Mouse (Mus musculus) thymus, adult 2 months (tissue): Measurements from ENCODE around the gene Arhgef39. TPM values are rescaled to one million over a fixed set of nuclear protein-coding genes. Genes with fewer than 3 reads are reported as not detected.

ENCODE experiments used
- DNase-seq: peaks from one replicate; pipeline ENCODE4 v3.0.0; 2021
- H3K27ac ChIP-seq: fragments of 200-500 bp; 2 replicates; pipeline ENCODE4 v1.5.1; 2012; ENCODE audit warnings: low read length, control low read depth; ENCODE audit not compliant: control insufficient read depth, insufficient read depth
- H3K27me3 ChIP-seq: fragments of 200-500 bp; 2 replicates; pipeline ENCODE4 v1.6.1; 2012; ENCODE audit warnings: mild to moderate bottlenecking, low read length, moderate library complexity, mixed read lengths; ENCODE audit not compliant: control insufficient read depth, insufficient read depth
- H3K36me3 ChIP-seq: fragments of 200-500 bp; 2 replicates; pipeline ENCODE4 v1.6.1; 2012; ENCODE audit warnings: mild to moderate bottlenecking, low read length, moderate library complexity; ENCODE audit not compliant: control insufficient read depth, insufficient read depth
- H3K4me1 ChIP-seq: fragments of 200-500 bp; replicated peaks from 2 replicates; pipeline ENCODE4 v1.6.1; 2012; ENCODE audit warnings: low read length; ENCODE audit not compliant: control insufficient read depth, insufficient read depth
- H3K4me3 ChIP-seq: fragments of 200-500 bp; 2 replicates; pipeline ENCODE4 v1.5.1; 2012; ENCODE audit warnings: mild to moderate bottlenecking, low read length, control low read depth, moderate library complexity; ENCODE audit not compliant: control insufficient read depth, insufficient read depth
- CTCF ChIP-seq: fragments of 200-500 bp; IDR thresholded peaks from 2 replicates; pipeline ENCODE4 v1.5.1; 2012; ENCODE audit warnings: mild to moderate bottlenecking, control low read depth, low read length, moderate library complexity, borderline replicate concordance; ENCODE audit not compliant: control insufficient read depth, poor library complexity, insufficient read depth; ENCODE audit errors: extremely low read depth
- POLR2A ChIP-seq: fragments of 200-500 bp; IDR thresholded peaks from 2 replicates; pipeline ENCODE4 v1.6.1; 2012; ENCODE audit warnings: mild to moderate bottlenecking, low read length, control low read depth, moderate library complexity; ENCODE audit not compliant: control insufficient read depth, poor library complexity, insufficient read depth; ENCODE audit errors: extremely low read depth
- WGBS: fragments of 180-500 bp; shearing (Covaris S2); methylation state at CpG from one replicate; pipeline ENCODE4 v1.1.7; 2018; 5-methylcytosine and 5-hydroxymethylcytosine counted together
- polyA plus RNA-seq: library from polyadenylated mRNA; depleted of rRNA; stranded (reverse); fragments of >200 nt; gene quantifications from 2 replicates; pipeline ENCODE4 v1.2.3, GENCODE M21; 2012; rRNA removed

Gene Arhgef39
- polyA plus RNA-seq, 1 experiment = 108 TPM

DNA sequence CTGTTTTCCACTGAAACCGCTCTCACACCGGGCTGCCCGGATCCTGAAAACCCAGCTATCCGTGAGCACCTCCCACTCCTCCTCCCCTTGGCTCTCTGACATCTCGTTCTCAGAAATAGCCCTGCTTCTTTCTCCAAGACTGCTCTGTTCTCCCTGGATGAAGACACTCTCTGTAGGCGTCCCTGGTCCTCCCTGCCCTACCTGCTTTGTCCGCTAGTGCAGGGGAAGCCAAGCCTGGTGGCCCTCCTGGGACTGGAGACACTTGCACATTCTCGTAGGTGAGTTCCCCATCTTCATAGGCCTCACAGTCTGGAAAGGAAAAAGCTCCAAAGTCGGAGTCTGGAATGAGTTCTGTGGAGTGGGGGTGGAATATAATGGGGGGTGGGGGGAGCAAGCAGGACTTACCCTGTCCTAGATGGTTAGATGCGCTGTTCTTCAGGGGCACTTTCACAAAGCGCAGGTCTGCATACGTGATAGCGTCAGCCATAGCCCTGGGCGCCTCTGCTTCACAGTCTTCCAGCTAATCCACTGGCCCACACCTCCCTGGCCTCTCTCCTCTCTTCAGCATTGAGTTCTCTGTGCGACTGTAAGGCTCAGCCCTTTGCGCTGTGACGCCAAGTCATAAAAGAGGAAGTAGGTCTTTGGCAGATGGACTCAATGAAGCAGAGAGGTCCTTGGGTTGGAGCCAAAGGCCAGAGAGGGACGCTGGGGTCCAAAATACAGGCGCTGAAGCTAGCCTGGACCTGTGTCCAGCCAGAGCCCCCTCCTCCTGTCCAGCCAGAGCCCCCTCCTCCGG is 45.3 kb downstream of the Arhgef39 start, which contains the start of gene Cd72:
Gene Cd72 (minus strand): TSS at position 588 of the 796 bp plus-strand sequence.
- Histone ChIP-seq H3K4me1 (peaks cover 50% of the 10 kb centered on the region), H3K36me3 (no peaks in the 10 kb centered on the region), H3K27ac (no peak within 1 kb of the TSS), H3K4me3 (peak within 1 kb of the TSS; percentile 38), H3K27me3 (no peaks in the 10 kb centered on the region)
- WGBS = 16% methylated on average over 20 of the region's 20 CpGs
- TF ChIP-seq CTCF = peak; percentile 11; the same call in 1 of the 2 replicates
- no peak for TF ChIP-seq POLR2A
- no peak for DNase-seq

DNA sequence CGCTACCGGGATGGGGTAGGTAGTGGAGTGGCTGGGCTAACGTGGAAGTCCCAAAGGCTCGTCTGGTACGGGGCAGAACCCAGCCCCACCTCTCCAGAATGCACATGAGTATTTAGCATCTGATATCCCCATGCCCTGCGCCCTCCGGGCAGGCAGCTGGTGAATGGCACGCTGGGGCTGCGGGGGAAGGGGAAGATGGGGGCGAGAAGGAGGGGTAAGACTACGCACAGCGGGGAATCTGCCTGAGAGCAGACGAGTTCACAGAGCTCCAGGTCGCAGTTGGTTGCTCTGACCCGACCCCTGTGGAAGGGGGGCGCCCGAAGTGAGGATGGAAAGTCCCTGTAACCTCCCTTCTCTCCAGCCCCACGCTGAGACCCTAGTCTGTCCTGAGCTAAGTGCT is 46.1 kb downstream of the Arhgef39 start:
- no peak overlapping the region for H3K27ac ChIP-seq
- H3K4me1 ChIP-seq = peaks cover 50% of the 10 kb centered on the region
- peak overlapping the region; percentile 38 for H3K4me3 ChIP-seq
- peak; percentile 40 for DNase-seq
- no peak for TF ChIP-seq CTCF
- no peak for TF ChIP-seq POLR2A
- no peaks in the 10 kb centered on the region for H3K36me3 ChIP-seq
- no peaks in the 10 kb centered on the region for H3K27me3 ChIP-seq
- WGBS = 1% methylated on average over 17 of the region's 18 CpGs

DNA sequence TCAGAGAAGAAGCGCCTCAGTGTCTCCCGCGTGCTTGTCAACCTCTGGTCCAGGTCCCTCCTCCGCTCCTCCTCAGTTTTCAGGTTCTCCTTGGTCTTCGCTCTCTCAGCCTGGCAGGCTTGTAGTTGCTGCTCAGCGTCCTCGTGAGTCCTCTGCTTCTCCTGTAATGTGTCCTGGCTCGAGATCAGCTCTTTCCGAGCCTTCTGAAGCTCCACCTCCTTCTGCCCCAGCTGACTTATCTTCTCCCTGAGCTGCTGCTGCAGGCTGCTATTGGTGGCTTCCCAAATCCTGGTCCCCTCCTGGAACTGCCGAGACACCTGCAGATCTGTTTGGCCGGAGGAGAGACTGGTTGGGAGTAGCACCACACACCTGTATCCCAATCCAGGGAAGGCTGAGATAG is 47.2 kb downstream of the Arhgef39 start:
- DNase-seq = no peak
- H3K4me3 ChIP-seq = no peak overlapping the region
- WGBS = 87% methylated on average over 11 of the region's 11 CpGs
- no peaks in the 10 kb centered on the region for H3K27me3 ChIP-seq
- H3K4me1 ChIP-seq = peaks cover 48% of the 10 kb centered on the region
- H3K36me3 ChIP-seq = no peaks in the 10 kb centered on the region
- H3K27ac ChIP-seq = no peak overlapping the region
- TF ChIP-seq POLR2A (no peak), CTCF (no peak)

DNA sequence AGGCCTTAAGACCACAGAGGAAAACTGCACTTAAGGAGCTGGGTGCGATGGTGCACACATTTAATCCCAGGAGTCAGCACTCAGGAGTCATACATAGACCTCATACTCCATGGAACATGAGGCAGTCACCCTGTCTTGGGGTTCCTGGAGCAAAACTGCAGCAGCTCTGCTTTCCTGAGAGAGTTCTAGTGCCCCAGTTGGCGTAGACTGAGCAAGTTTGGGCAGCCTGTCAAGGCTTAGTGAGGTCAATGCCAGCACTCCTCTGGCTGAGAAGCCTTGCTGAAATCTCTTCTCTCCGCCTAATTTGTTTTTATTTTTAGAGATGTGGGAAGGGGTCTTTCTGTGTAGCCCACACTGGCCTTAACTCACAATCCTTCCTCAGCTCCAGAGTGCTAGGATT is 50.9 kb downstream of the Arhgef39 start:
- WGBS = 95% methylated on average over 3 of the region's 3 CpGs
- no peak for DNase-seq
- Histone ChIP-seq H3K4me3 (no peak overlapping the region), H3K27ac (no peak overlapping the region), H3K4me1 (peaks cover 19% of the 10 kb centered on the region), H3K27me3 (no peaks in the 10 kb centered on the region), H3K36me3 (no peaks in the 10 kb centered on the region)
- TF ChIP-seq CTCF (no peak), POLR2A (no peak)

DNA sequence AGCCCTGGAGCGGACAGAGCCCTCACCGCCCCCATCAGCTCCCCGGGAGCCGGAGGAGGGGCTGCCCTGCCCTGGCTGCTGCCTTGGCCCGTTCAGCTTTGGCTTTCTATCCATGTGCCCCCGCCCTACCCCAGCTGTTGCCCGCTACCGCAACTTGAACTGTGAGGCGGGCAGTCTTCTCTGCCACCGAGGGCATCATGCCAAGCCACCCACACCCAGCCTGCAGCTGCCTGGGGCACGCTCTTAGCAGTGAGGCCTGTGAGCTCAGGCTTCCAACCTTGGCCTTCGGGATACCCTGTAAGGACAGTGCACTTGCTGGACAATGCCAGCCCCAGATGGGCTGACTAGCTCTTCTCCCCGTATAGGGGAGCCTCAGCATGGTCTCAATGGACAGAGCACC is 52.2 kb downstream of the Arhgef39 start:
- no peak for DNase-seq
- Histone ChIP-seq H3K27ac (no peak overlapping the region), H3K36me3 (no peaks in the 10 kb centered on the region), H3K27me3 (no peaks in the 10 kb centered on the region), H3K4me1 (peaks cover 8% of the 10 kb centered on the region), H3K4me3 (no peak overlapping the region)
- no peak for TF ChIP-seq POLR2A
- no peak for TF ChIP-seq CTCF
- 82% methylated on average over 13 of the region's 13 CpGs for WGBS

Other genes with a start within 250 kb of the Arhgef39 start
- gene Atp8b5, start 232.5 kb downstream of the Arhgef39 start, polyA plus RNA-seq = 0.10 and 0.36 TPM in 2 replicates
- 4.2 and 4.3 TPM in 2 replicates for gene Rusc2, start 117.7 kb downstream of the Arhgef39 start, polyA plus RNA-seq
- gene Fam166b, start 70.6 kb downstream of the Arhgef39 start, polyA plus RNA-seq = 0.22 and 0.42 TPM in 2 replicates
- 66.6 and 67.5 TPM in 2 replicates for gene Tesk1, start 57.8 kb downstream of the Arhgef39 start, polyA plus RNA-seq
- gene Cd72, start 45.1 kb downstream of the Arhgef39 start, polyA plus RNA-seq = 9.8 and 10.8 TPM in 2 replicates
- 187 and 239 TPM in 2 replicates for gene Sit1, start 16.0 kb downstream of the Arhgef39 start, polyA plus RNA-seq
- gene Ccdc107, start 6.8 kb downstream of the Arhgef39 start, polyA plus RNA-seq = 330 and 367 TPM in 2 replicates
- 2.5 and 2.9 TPM in 2 replicates for gene Car9, start 7.3 kb upstream of the Arhgef39 start, polyA plus RNA-seq
- 10.7 and 12.1 TPM in 2 replicates for gene Tpm2, start 24.1 kb upstream of the Arhgef39 start, polyA plus RNA-seq
- 64.6 and 80.2 TPM in 2 replicates for gene Creb3, start 62.6 kb upstream of the Arhgef39 start, polyA plus RNA-seq
- 225 and 254 TPM in 2 replicates for gene Tln1, start 63.0 kb upstream of the Arhgef39 start, polyA plus RNA-seq
- 99.6 and 114 TPM in 2 replicates for gene Rgp1, start 79.0 kb upstream of the Arhgef39 start, polyA plus RNA-seq
- gene Gba2, start 79.2 kb upstream of the Arhgef39 start, polyA plus RNA-seq = 85.4 and 87.0 TPM in 2 replicates
- gene Msmp, start 84.8 kb upstream of the Arhgef39 start, polyA plus RNA-seq = not detected in 2 replicates
- 5.2 and 6.3 TPM in 2 replicates for gene Npr2, start 132.2 kb upstream of the Arhgef39 start, polyA plus RNA-seq
- 1.00 and 1.0 TPM in 2 replicates for gene Spag8, start 153.9 kb upstream of the Arhgef39 start, polyA plus RNA-seq
- 28.8 and 41.5 TPM in 2 replicates for gene Hint2, start 156.8 kb upstream of the Arhgef39 start, polyA plus RNA-seq
- gene Tmem8b, start 169.3 kb upstream of the Arhgef39 start, polyA plus RNA-seq = 9.0 and 10.0 TPM in 2 replicates
- gene Fam221b, start 169.4 kb upstream of the Arhgef39 start, polyA plus RNA-seq = 0.03 TPM in 1 of 2 replicates, not detected in the other
- gene Olfr70, start 201.1 kb upstream of the Arhgef39 start, polyA plus RNA-seq = not detected in 2 replicates
- gene Olfr71, start 210.6 kb upstream of the Arhgef39 start, polyA plus RNA-seq = not detected in 2 replicates
- 1.2 and 1.8 TPM in 2 replicates for gene Hrct1, start 227.5 kb upstream of the Arhgef39 start, polyA plus RNA-seq
- 0.64 and 0.96 TPM in 2 replicates for gene Spaar, start 230.3 kb upstream of the Arhgef39 start, polyA plus RNA-seq